Mouse (Mus musculus): ENCODE results near the gene Ctnna3.

- TF ChIP-seq POLR2A (IDR thresholded peaks at IDR 0.05; ENCODE audit: borderline replicate concordance, extremely low read depth, insufficient read depth, insufficient read length, poor library complexity, severe bottlenecking), result no peak
- TF ChIP-seq CTCF (IDR thresholded peaks at IDR 0.05; ENCODE audit: borderline replicate concordance, extremely low read depth, insufficient read depth, insufficient read length), result no peak
Measured at GRCm38 (mm10) chr10:63689233-63689632, 259.3 kb downstream of the Ctnna3 start.

Measured in brain, embryonic 14.5 days (tissue).